Mouse (Mus musculus): ENCODE data around the gene Gm14151. TPM values are rescaled to one million over a fixed set of nuclear protein-coding genes. Genes with fewer than 3 reads are reported as not detected.

Gene Gm14151
- not detected in 2 replicates for polyA plus RNA-seq (2012; rRNA removed; ENCODE audit: low replicate concordance)

GRCm38 (mm10) chr2:151092250-151092649, at the start of gene Gm14151:
Gene Gm14151 (minus strand): TSS chr2:151092350.

GRCm38 (mm10) chr2:151097945-151098344, 5.8 kb upstream of the Gm14151 start, which contains the start of gene Gm14147:
Gene Gm14147 (plus strand): TSS chr2:151098245.

GRCm38 (mm10) chr2:151039232-151039695, 52.9 kb downstream of the Gm14151 start, which contains the start of the genes Ninl and Nanp:
Gene Ninl (minus strand): TSS chr2:151039382.
Gene Nanp (minus strand): TSS chr2:151039398.

Other genes with a start within 250 kb of the Gm14151 start
- 67.3 and 90.2 TPM in 2 replicates for gene Abhd12, start 187.6 kb downstream of the Gm14151 start, polyA plus RNA-seq (2012; rRNA removed; ENCODE audit: low replicate concordance)
- gene Gins1, start 186.9 kb downstream of the Gm14151 start, polyA plus RNA-seq (2012; rRNA removed; ENCODE audit: low replicate concordance): 0.97 and 1.3 TPM in 2 replicates
- 0.75 and 1.0 TPM in 2 replicates for gene Ninl, start 53.0 kb downstream of the Gm14151 start, polyA plus RNA-seq (2012; rRNA removed; ENCODE audit: low replicate concordance)
- gene Nanp, start 53.0 kb downstream of the Gm14151 start, polyA plus RNA-seq (2012; rRNA removed; ENCODE audit: low replicate concordance): 0.96 and 2.7 TPM in 2 replicates
- gene Gm14147, start 5.9 kb upstream of the Gm14151 start, polyA plus RNA-seq (2012; rRNA removed; ENCODE audit: low replicate concordance): not detected in 2 replicates